In genomic region chr10:23076691-23077385, GRCm38 (mm10) we compare ENCODE assay signal across 8 mouse cellular contexts.
A peak's percentile ranks its signal among the peaks of the same experiment; 100 is the strongest.
DNase-seq lines count a peak whose midpoint lies in the region; ATAC-seq and TF ChIP-seq lines count a peak whose summit lies in the region.

No protein-coding gene starts in this region.

- H3K9ac ChIP-seq in MEL (ENCODE audit: control insufficient read depth, low read depth, low read length, poor library complexity, severe bottlenecking): peak overlapping the region; percentile 82
- no peak overlapping the region for H3K9ac ChIP-seq in heart, embryonic 11.5 days (ENCODE audit: low read depth, low read length)
- no peak overlapping the region for H3K9ac ChIP-seq in midbrain, embryonic 13.5 days (replicated peaks)

- no peak overlapping the region for H3K27ac ChIP-seq in MEL (ENCODE audit: control insufficient read depth, low read depth, low read length)
- H3K27ac ChIP-seq in heart, embryonic 11.5 days (ENCODE audit: low read depth, low read length): no peak overlapping the region
- H3K27ac ChIP-seq in midbrain, embryonic 13.5 days: no peak overlapping the region

- H3K27me3 ChIP-seq in MEL (ENCODE audit: control insufficient read depth in 1 of 2, insufficient read depth in 2 of 2, low read length in 2 of 2): peaks cover 0 to 12% of the 10 kb centered on the region in 2 experiments; a peak in 2 of 4 replicates
- no peaks in the 10 kb centered on the region for H3K27me3 ChIP-seq in heart, embryonic 11.5 days (ENCODE audit: control insufficient read depth, insufficient read depth, low read length)
- no peaks in the 10 kb centered on the region for H3K27me3 ChIP-seq in midbrain, embryonic 13.5 days

- H3K9me3 ChIP-seq in MEL (replicated peaks; ENCODE audit: insufficient read depth, low read length): no peaks in the 10 kb centered on the region
- H3K9me3 ChIP-seq in heart, embryonic 11.5 days (replicated peaks; ENCODE audit: control insufficient read depth, low read length): no peaks in the 10 kb centered on the region
- no peaks in the 10 kb centered on the region for H3K9me3 ChIP-seq in midbrain, embryonic 13.5 days

- no peaks in the 10 kb centered on the region; a peak in 1 of 4 replicates for H3K4me1 ChIP-seq in MEL (ENCODE audit: control insufficient read depth in 1 of 2, insufficient read depth in 2 of 2, low read length in 2 of 2)
- no peaks in the 10 kb centered on the region for H3K4me1 ChIP-seq in heart, embryonic 11.5 days (ENCODE audit: control insufficient read depth, insufficient read depth, low read length)
- H3K4me1 ChIP-seq in midbrain, embryonic 13.5 days (replicated peaks): no peaks in the 10 kb centered on the region

- TF ChIP-seq EP300 in MEL (IDR thresholded peaks at IDR 0.05; ENCODE audit: low read depth in 1 of 2, low read length in 2 of 2): no peak

- peak in 1 of 2 experiments; percentile 64; a peak in 2 of 4 replicates for TF ChIP-seq POLR2A in MEL (IDR thresholded peaks at IDR 0.05; ENCODE audit: control insufficient read depth in 1 of 2, insufficient read depth in 1 of 2, low read depth in 1 of 2, low read length in 2 of 2, poor library complexity in 1 of 2)

- no peak for TF ChIP-seq RAD21 in MEL (IDR thresholded peaks at IDR 0.05; ENCODE audit: low read depth, low read length)

- no peaks in the 10 kb centered on the region for H3K36me3 ChIP-seq in MEL (ENCODE audit: control insufficient read depth in 1 of 2, insufficient read depth in 2 of 2, low read length in 2 of 2)
- H3K36me3 ChIP-seq in heart, embryonic 11.5 days (ENCODE audit: control insufficient read depth, insufficient read depth, low read length): no peaks in the 10 kb centered on the region
- no peaks in the 10 kb centered on the region for H3K36me3 ChIP-seq in midbrain, embryonic 13.5 days

- TF ChIP-seq CTCF in MEL (IDR thresholded peaks at IDR 0.05 in 2 of 3, conservative IDR thresholded peaks at IDR 0.05 in 1 of 3; ENCODE audit: control insufficient read depth in 1 of 3, insufficient read depth in 1 of 3, low read depth in 2 of 3, low read length in 3 of 3, poor library complexity in 1 of 3, severe bottlenecking in 1 of 3): no peak

- DNase-seq in adrenal gland, postnatal 10 days: peak; percentile 37
- no peak for DNase-seq in adrenal gland, postnatal 4 days (ENCODE audit: low spot score in 2 of 2)
- peak; percentile 85 for DNase-seq in MEL (ENCODE audit: low read depth, low spot score)
- peak; percentile 59 to 73 for DNase-seq in kidney, postnatal 4 days
- no peak for DNase-seq in spleen, postnatal 4 days (ENCODE audit: low spot score in 2 of 2)
- DNase-seq in layer of hippocampus, adult 18-20 months (ENCODE audit: low spot score in 2 of 2): no peak

- H3K79me2 ChIP-seq in MEL (ENCODE audit: control insufficient read depth, insufficient read depth, low read length, poor library complexity): no peaks in the 10 kb centered on the region; the same call in 1 of the 2 replicates

- ATAC-seq in heart, embryonic 11.5 days (replicated peaks; ENCODE audit: insufficient number of reproducible peaks, low FRiP score, low TSS enrichment): no peak
- no peak for ATAC-seq in midbrain, embryonic 13.5 days

- H3K4me3 ChIP-seq in MEL (ENCODE audit: control insufficient read depth in 1 of 2, insufficient read depth in 1 of 2, low read depth in 2 of 2, low read length in 2 of 2): peak overlapping the region; percentile 85 to 88
- H3K4me3 ChIP-seq in heart, embryonic 11.5 days (ENCODE audit: low read depth, low read length): no peak overlapping the region
- H3K4me3 ChIP-seq in midbrain, embryonic 13.5 days (replicated peaks): no peak overlapping the region

- H3K4me2 ChIP-seq in heart, embryonic 11.5 days: peak overlapping the region; percentile 48
- H3K4me2 ChIP-seq in midbrain, embryonic 13.5 days (replicated peaks): peak overlapping the region; percentile 32

- WGBS in heart, embryonic 11.5 days (ENCODE audit: insufficient replicate concordance): 53% methylated on average over 21 of the region's 21 CpGs
- WGBS in midbrain, embryonic 13.5 days: 62% methylated on average over 21 of the region's 21 CpGs

TF ChIP-seq in MEL, 35 proteins besides CTCF, POLR2A, EP300 and RAD21:
- TF ChIP-seq HCFC1 (IDR thresholded peaks at IDR 0.05; ENCODE audit: low read depth, low read length) (peak; percentile 47; the same call in 1 of the 2 replicates), UBTF (IDR thresholded peaks at IDR 0.05; ENCODE audit: borderline replicate concordance, insufficient read depth, low read depth, low read length) (no peak), ZMIZ1 (IDR thresholded peaks at IDR 0.05; ENCODE audit: low read depth, low read length) (no peak), CHD2 (IDR thresholded peaks at IDR 0.05; ENCODE audit: low read length) (peak; percentile 91), SIN3A (IDR thresholded peaks at IDR 0.05; ENCODE audit: low read length) (peak; percentile 60; the same call in 1 of the 2 replicates), ELF1 (IDR thresholded peaks at IDR 0.05; ENCODE audit: low read depth, low read length) (0 out of 2 replicates have a peak, but pooled peaks have one; percentile 9), TBP (IDR thresholded peaks at IDR 0.05; ENCODE audit: low read depth, low read length) (peak; percentile 68; the same call in 1 of the 2 replicates), NELFE (IDR thresholded peaks at IDR 0.05; ENCODE audit: low read depth, low read length) (peak; percentile 62)

Comparison
In these comparisons a context has a peak if more than half of its experiments do, and no peak if none do; other contexts are left out.
1. DNase-seq: peak in adrenal gland, postnatal 10 days (single experiment), MEL (single experiment) and kidney, postnatal 4 days (2 of 2); none in adrenal gland, postnatal 4 days (0 of 2), spleen, postnatal 4 days (0 of 2) and layer of hippocampus, adult 18-20 months (0 of 2).
2. H3K4me3 ChIP-seq: peak in MEL (2 of 2); none in heart, embryonic 11.5 days (single experiment) and midbrain, embryonic 13.5 days (single experiment).